Mouse (Mus musculus): ENCODE measurements at regions not wholly inside any gene's neighbourhood (a gene's known extent, or its start where the extent isn't known, plus 50 kb on each side); places are given as distances from the start of the nearest gene placed in this dataset.

GRCm38 (mm10) chr14:45992041-45992869, 334.3 kb upstream of the Ddhd1 start:
- Histone ChIP-seq H3K36me3 (ENCODE audit: control insufficient read depth in 1 of 2, insufficient read depth in 2 of 2, low read length in 2 of 2) (no peaks in the 10 kb centered on the region), H3K4me3 (ENCODE audit: control insufficient read depth in 1 of 2, insufficient read depth in 1 of 2, low read depth in 2 of 2, low read length in 2 of 2) (no peak overlapping the region), H3K27me3 (ENCODE audit: control insufficient read depth in 1 of 2, insufficient read depth in 2 of 2, low read length in 2 of 2) (no peaks in the 10 kb centered on the region), H3K79me2 (ENCODE audit: control insufficient read depth, insufficient read depth, low read length, poor library complexity) (no peaks in the 10 kb centered on the region), H3K9me3 (replicated peaks; ENCODE audit: insufficient read depth, low read length) (no peaks in the 10 kb centered on the region), H3K4me1 (ENCODE audit: control insufficient read depth in 1 of 2, insufficient read depth in 2 of 2, low read length in 2 of 2) (no peaks in the 10 kb centered on the region), H3K27ac (ENCODE audit: control insufficient read depth, low read depth, low read length) (no peak overlapping the region), H3K9ac (ENCODE audit: control insufficient read depth, low read depth, low read length, poor library complexity, severe bottlenecking) (no peak overlapping the region)
- TF ChIP-seq UBTF (IDR thresholded peaks at IDR 0.05; ENCODE audit: borderline replicate concordance, insufficient read depth, low read depth, low read length) (no peak), BHLHE40 (IDR thresholded peaks at IDR 0.05; ENCODE audit: borderline replicate concordance, low read depth, low read length) (no peak), TBP (IDR thresholded peaks at IDR 0.05; ENCODE audit: low read depth, low read length) (no peak), SMC3 (IDR thresholded peaks at IDR 0.05; ENCODE audit: low read depth, low read length) (no peak), MXI1 (IDR thresholded peaks at IDR 0.05; ENCODE audit: low read depth, low read length) (no peak), POLR2AphosphoS5 (IDR thresholded peaks at IDR 0.05; ENCODE audit: borderline replicate concordance, low read depth, low read length) (no peak), TAL1 (IDR thresholded peaks at IDR 0.05; ENCODE audit: low read length) (no peak), NELFE (IDR thresholded peaks at IDR 0.05; ENCODE audit: low read depth, low read length) (no peak), KAT2A (conservative IDR thresholded peaks at IDR 0.05; ENCODE audit: low read depth, low read length) (no peak), MAX (IDR thresholded peaks at IDR 0.05; ENCODE audit: low read length) (no peak)
- DNase-seq (ENCODE audit: low read depth, low spot score): no peak

DNA sequence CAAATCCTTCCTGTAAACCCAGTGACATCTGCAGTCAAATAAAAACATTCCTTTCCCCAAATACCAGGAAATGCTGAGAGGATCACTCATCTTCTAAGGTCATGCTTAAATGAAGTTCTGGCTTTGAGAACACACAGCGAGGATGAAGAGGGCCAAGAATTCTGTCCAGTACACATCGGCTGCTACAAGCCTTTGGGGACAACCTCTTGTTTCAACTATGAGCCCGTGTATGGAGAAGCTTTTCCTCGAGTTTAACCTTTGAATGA, 334.9 kb upstream of the Ddhd1 start:
- no peaks in the 10 kb centered on the region for H3K9me3 ChIP-seq (replicated peaks; ENCODE audit: insufficient read depth, low read length)
- H3K27me3 ChIP-seq (ENCODE audit: control insufficient read depth in 1 of 2, insufficient read depth in 2 of 2, low read length in 2 of 2): no peaks in the 10 kb centered on the region
- no peak for DNase-seq (ENCODE audit: low read depth, low spot score)
- TF ChIP-seq EP300 (IDR thresholded peaks at IDR 0.05; ENCODE audit: low read depth in 1 of 2, low read length in 2 of 2): no peak
- no peak for TF ChIP-seq POLR2AphosphoS2 (IDR thresholded peaks at IDR 0.05; ENCODE audit: low read length)
- no peak for TF ChIP-seq MAZ (IDR thresholded peaks at IDR 0.05; ENCODE audit: low read depth, low read length)
- TF ChIP-seq MEF2A (IDR thresholded peaks at IDR 0.05; ENCODE audit: extremely low read depth, insufficient replicate concordance, low read depth, low read length, poor library complexity, severe bottlenecking): no peak
- no peak for TF ChIP-seq MYB (IDR thresholded peaks at IDR 0.05; ENCODE audit: low read depth, low read length)
- no peak for TF ChIP-seq GATA1 (IDR thresholded peaks at IDR 0.05; ENCODE audit: low read depth, low read length)
- TF ChIP-seq MAX (IDR thresholded peaks at IDR 0.05; ENCODE audit: low read length): no peak
- TF ChIP-seq CHD1 (IDR thresholded peaks at IDR 0.05; ENCODE audit: low read depth, low read length): no peak
- TF ChIP-seq TBP (IDR thresholded peaks at IDR 0.05; ENCODE audit: low read depth, low read length): no peak
- no peak for TF ChIP-seq MXI1 (IDR thresholded peaks at IDR 0.05; ENCODE audit: low read depth, low read length)
- TF ChIP-seq MAFK (IDR thresholded peaks at IDR 0.05; ENCODE audit: borderline replicate concordance, low read depth, low read length): no peak
- no peak for TF ChIP-seq USF1 (IDR thresholded peaks at IDR 0.05; ENCODE audit: low read depth, low read length)
- TF ChIP-seq ELF1 (IDR thresholded peaks at IDR 0.05; ENCODE audit: low read depth, low read length): no peak
- TF ChIP-seq USF2 (IDR thresholded peaks at IDR 0.05; ENCODE audit: borderline replicate concordance in 1 of 2, insufficient read depth in 1 of 2, low read depth in 1 of 2, low read length in 2 of 2): no peak
- TF ChIP-seq HCFC1 (IDR thresholded peaks at IDR 0.05; ENCODE audit: low read depth, low read length): no peak
- no peaks in the 10 kb centered on the region for H3K4me1 ChIP-seq (ENCODE audit: control insufficient read depth in 1 of 2, insufficient read depth in 2 of 2, low read length in 2 of 2)
- no peaks in the 10 kb centered on the region for H3K79me2 ChIP-seq (ENCODE audit: control insufficient read depth, insufficient read depth, low read length, poor library complexity)
- H3K4me3 ChIP-seq (ENCODE audit: control insufficient read depth in 1 of 2, insufficient read depth in 1 of 2, low read depth in 2 of 2, low read length in 2 of 2): no peak overlapping the region
- no peak overlapping the region for H3K9ac ChIP-seq (ENCODE audit: control insufficient read depth, low read depth, low read length, poor library complexity, severe bottlenecking)
- H3K36me3 ChIP-seq (ENCODE audit: control insufficient read depth in 1 of 2, insufficient read depth in 2 of 2, low read length in 2 of 2): no peaks in the 10 kb centered on the region
- no peak overlapping the region for H3K27ac ChIP-seq (ENCODE audit: control insufficient read depth, low read depth, low read length)

Measured in MEL (cell line).